Mouse (Mus musculus) heart, adult 2 months (tissue): ENCODE measurements around the gene Vps26c.

Experiments used
- CTCF ChIP-seq: fragments of 200-600 bp; IDR thresholded peaks from 2 replicates; pipeline ENCODE4 v1.8.1; 2022; ENCODE audit warnings: antibody characterized with exemption, mild to moderate bottlenecking, moderate library complexity
- EP300 ChIP-seq: fragments of 200-500 bp; IDR thresholded peaks from 2 replicates; pipeline ENCODE4 v1.6.1; 2011; ENCODE audit warnings: low read depth, low read length, control low read depth; ENCODE audit not compliant: insufficient read depth
- POLR2A ChIP-seq: fragments of 200-500 bp; IDR thresholded peaks from 2 replicates; pipeline ENCODE4 v1.6.1; 2011; ENCODE audit warnings: mild to moderate bottlenecking, low read depth, low read length, control low read depth; ENCODE audit not compliant: insufficient read depth

DNA sequence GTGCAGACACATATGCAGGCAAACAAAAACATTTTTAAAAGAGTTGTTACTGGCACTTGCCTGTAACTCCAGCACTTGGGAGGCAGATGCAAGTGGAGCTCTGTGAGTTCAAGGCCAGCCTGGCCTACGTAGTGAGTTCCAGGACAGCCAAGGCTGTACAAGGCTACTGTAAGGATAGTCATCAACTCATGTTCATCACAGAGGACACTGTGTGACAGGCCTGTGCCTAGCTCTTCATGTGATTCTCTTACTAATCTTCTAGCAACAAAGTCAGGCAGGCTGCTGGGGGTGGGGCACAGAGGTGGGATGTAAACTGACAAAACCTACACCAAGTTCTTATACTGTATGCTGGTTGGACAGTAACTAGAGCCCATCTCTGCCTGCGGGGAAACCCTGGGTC is 19.6 kb downstream of the Vps26c start:
- TF ChIP-seq EP300 (no peak), POLR2A (no peak), CTCF (no peak)
